Mouse (Mus musculus) C2C12 (cell line): Measurements from ENCODE around the gene Gad1. TPM values are rescaled to one million over a fixed set of nuclear protein-coding genes. Genes with fewer than 3 reads are reported as not detected.

Experiments used
- H3K27me3 ChIP-seq: one replicate; pipeline ENCODE4 v1.6.1; 2011; ENCODE audit not compliant: control insufficient read depth, insufficient read depth, insufficient read length
- H3K36me3 ChIP-seq: one replicate; pipeline ENCODE4 v1.6.1; 2011; ENCODE audit not compliant: control insufficient read depth, insufficient read depth
- H3K4me3 ChIP-seq: one replicate; pipeline ENCODE4 v1.5.1; 2011; ENCODE audit warnings: mild to moderate bottlenecking, control low read depth; ENCODE audit not compliant: poor library complexity, insufficient read depth, severe bottlenecking
- H3K79me2 ChIP-seq: one replicate; pipeline ENCODE4 v1.6.1; 2011; ENCODE audit not compliant: control insufficient read depth, insufficient read depth
- H3K79me3 ChIP-seq: one replicate; pipeline ENCODE4 v1.6.1; 2011; ENCODE audit warnings: low read depth, control low read depth
- H3ac ChIP-seq: one replicate; pipeline ENCODE3; 2011; ENCODE audit warnings: low read depth; ENCODE audit not compliant: control insufficient read depth, insufficient read length
- CEBPB ChIP-seq: IDR thresholded peaks from one replicate; pipeline ENCODE4 v1.6.1; 2011; ENCODE audit warnings: low read depth, mild to moderate bottlenecking, control low read depth, moderate library complexity
- CTCF ChIP-seq: IDR thresholded peaks from one replicate; pipeline ENCODE4 v1.5.1; 2011; ENCODE audit not compliant: control insufficient read depth, insufficient read depth, insufficient read length
- FOSL1 ChIP-seq: IDR thresholded peaks from one replicate; pipeline ENCODE4 v1.8.0; 2011; ENCODE audit warnings: mild to moderate bottlenecking, low read length; ENCODE audit not compliant: poor library complexity, insufficient read depth, severe bottlenecking
- MAX ChIP-seq: IDR thresholded peaks from one replicate; pipeline ENCODE4 v1.6.1; 2011; ENCODE audit warnings: mild to moderate bottlenecking, control low read depth
- MYOD1 ChIP-seq: IDR thresholded peaks from one replicate; pipeline ENCODE4 v1.6.1; 2011; ENCODE audit warnings: low read depth; ENCODE audit not compliant: control insufficient read depth, insufficient read length
- MYOG ChIP-seq: IDR thresholded peaks from one replicate; pipeline ENCODE4 v1.6.1; 2011; ENCODE audit not compliant: control insufficient read depth, insufficient read length; ENCODE audit errors: extremely low read depth
- USF1 ChIP-seq: IDR thresholded peaks from one replicate; pipeline ENCODE4 v1.6.1; 2011; ENCODE audit warnings: low read depth, mild to moderate bottlenecking, control low read depth, moderate library complexity
- polyA plus RNA-seq: library from polyadenylated mRNA; unstranded; fragments of >200 nt; fragmentation: generic; extraction: Trizol; gene quantifications from one replicate; pipeline ENCODE4 v1.2.1, GENCODE M21; 2012; ENCODE audit warnings: missing spikeins

The Gad1 gene
- polyA plus RNA-seq, 1 experiment = not detected

- no peak overlapping the region for H3ac ChIP-seq
- no peaks in the 10 kb centered on the region for H3K27me3 ChIP-seq
- no peaks in the 10 kb centered on the region for H3K79me3 ChIP-seq
- H3K36me3 ChIP-seq = no peaks in the 10 kb centered on the region
- no peak for TF ChIP-seq MYOG
- TF ChIP-seq CEBPB = no peak
- TF ChIP-seq CTCF = no peak
- TF ChIP-seq MAX = no peak
- TF ChIP-seq MYOD1 = no peak
- TF ChIP-seq FOSL1 = no peak
- no peak for TF ChIP-seq USF1
- no peak overlapping the region for H3K4me3 ChIP-seq
- no peaks in the 10 kb centered on the region for H3K79me2 ChIP-seq
These were observed 88.1 kb downstream of the Gad1 start for GRCm38 (mm10) chr2:70640968-70641367.

GRCm38 (mm10) chr2:70642971-70643565 is 90.2 kb downstream of the Gad1 start:
- H3ac ChIP-seq = no peak overlapping the region
- H3K36me3 ChIP-seq = no peaks in the 10 kb centered on the region
- no peaks in the 10 kb centered on the region for H3K79me2 ChIP-seq
- no peaks in the 10 kb centered on the region for H3K79me3 ChIP-seq
- TF ChIP-seq MYOD1 = no peak
- TF ChIP-seq CEBPB = no peak
- TF ChIP-seq FOSL1 = no peak
- no peak overlapping the region for H3K4me3 ChIP-seq
- H3K27me3 ChIP-seq = no peaks in the 10 kb centered on the region

- no peaks in the 10 kb centered on the region for H3K27me3 ChIP-seq
- no peaks in the 10 kb centered on the region for H3K36me3 ChIP-seq
- no peaks in the 10 kb centered on the region for H3K79me2 ChIP-seq
- H3K79me3 ChIP-seq = no peaks in the 10 kb centered on the region
- no peak overlapping the region for H3ac ChIP-seq
- no peak for TF ChIP-seq CTCF
- no peak for TF ChIP-seq MAX
- TF ChIP-seq CEBPB = no peak
- no peak for TF ChIP-seq FOSL1
- TF ChIP-seq USF1 = no peak
- TF ChIP-seq MYOG = no peak
- no peak for TF ChIP-seq MYOD1
- H3K4me3 ChIP-seq = no peak overlapping the region
These were observed 92.5 kb downstream of the Gad1 start for GRCm38 (mm10) chr2:70645266-70645780.

GRCm38 (mm10) chr2:70647681-70648080 is 94.8 kb downstream of the Gad1 start:
- no peak overlapping the region for H3ac ChIP-seq
- no peak overlapping the region for H3K4me3 ChIP-seq
- no peaks in the 10 kb centered on the region for H3K79me2 ChIP-seq
- no peak for TF ChIP-seq MAX
- no peak for TF ChIP-seq MYOD1
- TF ChIP-seq CTCF = no peak
- TF ChIP-seq USF1 = no peak
- no peak for TF ChIP-seq CEBPB
- no peak for TF ChIP-seq MYOG
- no peak for TF ChIP-seq FOSL1
- no peaks in the 10 kb centered on the region for H3K79me3 ChIP-seq
- H3K36me3 ChIP-seq = no peaks in the 10 kb centered on the region
- no peaks in the 10 kb centered on the region for H3K27me3 ChIP-seq

- no peak overlapping the region for H3K4me3 ChIP-seq
- H3K79me2 ChIP-seq = no peaks in the 10 kb centered on the region
- no peaks in the 10 kb centered on the region for H3K36me3 ChIP-seq
- no peak overlapping the region for H3ac ChIP-seq
- TF ChIP-seq MAX (no peak), FOSL1 (no peak), CEBPB (no peak), CTCF (no peak), MYOD1 (no peak), USF1 (no peak), MYOG (no peak)
- no peaks in the 10 kb centered on the region for H3K79me3 ChIP-seq
- peaks cover 4% of the 10 kb centered on the region for H3K27me3 ChIP-seq
These were observed 95.4 kb downstream of the Gad1 start for GRCm38 (mm10) chr2:70648271-70648670.

- Histone ChIP-seq H3K79me2 (no peaks in the 10 kb centered on the region), H3K36me3 (no peaks in the 10 kb centered on the region), H3ac (no peak overlapping the region), H3K79me3 (no peaks in the 10 kb centered on the region), H3K27me3 (peaks cover 4% of the 10 kb centered on the region), H3K4me3 (no peak overlapping the region)
- TF ChIP-seq MAX = no peak
- no peak for TF ChIP-seq MYOG
- TF ChIP-seq CTCF = no peak
- TF ChIP-seq CEBPB = no peak
- TF ChIP-seq MYOD1 = no peak
- no peak for TF ChIP-seq FOSL1
- no peak for TF ChIP-seq USF1
These were observed 96.6 kb downstream of the Gad1 start for GRCm38 (mm10) chr2:70649471-70649870.

Other genes with a start within 250 kb of the Gad1 start
- gene Sp5, start 78.1 kb upstream of the Gad1 start, polyA plus RNA-seq = 0.01 TPM
- 0.09 TPM for gene Erich2, start 44.3 kb upstream of the Gad1 start, polyA plus RNA-seq
- 114 TPM for gene Gorasp2, start 108.5 kb downstream of the Gad1 start, polyA plus RNA-seq
- 3.5 TPM for gene Gm26558, start 109.0 kb downstream of the Gad1 start, polyA plus RNA-seq